8 mouse cellular contexts compared by ENCODE assay signal in the genomic region with DNA sequence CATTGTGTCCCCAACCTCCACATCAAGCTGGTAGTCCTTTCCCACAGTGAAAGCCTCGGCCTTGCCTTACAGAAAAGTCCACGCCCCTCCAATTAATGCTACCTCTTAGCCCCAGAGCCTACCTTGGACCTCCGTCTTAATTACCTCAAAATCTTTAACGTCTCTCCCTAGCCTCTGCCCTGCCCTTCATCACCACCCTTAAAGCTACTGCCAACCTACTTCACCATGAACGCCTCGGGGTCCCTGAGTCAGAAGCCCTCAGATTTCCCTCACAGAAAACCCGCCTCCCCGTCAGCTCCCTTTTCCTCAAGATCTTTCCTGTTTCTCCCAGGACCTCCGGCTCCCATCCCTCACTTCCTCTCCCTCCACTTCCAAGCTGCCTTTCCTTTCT. TPM values are rescaled to one million over a fixed set of nuclear protein-coding genes. Genes with fewer than 3 reads are reported as not detected.
DNase-seq lines count a peak whose midpoint lies in the region; ATAC-seq and TF ChIP-seq lines count a peak whose summit lies in the region.

No protein-coding gene starts in this region.

- under 1% methylated on average over 9 of the region's 9 CpGs for WGBS in heart, embryonic 10.5 days
- 1% methylated on average over 9 of the region's 9 CpGs for WGBS in forebrain, embryonic 10.5 days
- WGBS in liver, embryonic 14.5 days (ENCODE audit: insufficient replicate concordance) = under 1% methylated on average over 9 of the region's 9 CpGs

- peak overlapping the region; percentile 63 for H3ac ChIP-seq in C2C12 (ENCODE audit: control insufficient read depth, insufficient read length, low read depth)

- peak overlapping the region; percentile 80 for H3K4me3 ChIP-seq in heart, embryonic 10.5 days
- peak overlapping the region; percentile 56 for H3K4me3 ChIP-seq in C2C12 (ENCODE audit: insufficient read depth, poor library complexity, severe bottlenecking)
- peak overlapping the region; percentile 69 for H3K4me3 ChIP-seq in forebrain, embryonic 10.5 days
- peak overlapping the region; percentile 77 to 99 for H3K4me3 ChIP-seq in liver, embryonic 14.5 days (ENCODE audit: insufficient read depth in 1 of 2, low read depth in 2 of 2, low read length in 2 of 2)

- intact Hi-C loops in heart, postnatal 14 days (cut with DNase I) = no loop called here
- intact Hi-C loops in gastrocnemius, postnatal 36 days (cut with DNase I) = no loop called here

- H3K79me3 ChIP-seq in C2C12 (ENCODE audit: low read depth) = peaks cover 37% of the 10 kb centered on the region

- no peak for DNase-seq in heart, embryonic 10.5 days (ENCODE audit: low spot score)
- DNase-seq in heart, postnatal 14 days = no peak
- no peak for DNase-seq in forebrain, embryonic 10.5 days (ENCODE audit: extremely low spot score, low spot score)
- DNase-seq in liver, embryonic 14.5 days (ENCODE audit: low read depth in 3 of 3, low spot score in 3 of 3) = no peak
- no peak for DNase-seq in adrenal gland, postnatal 14 days
- no peak for DNase-seq in gastrocnemius, postnatal 36 days

- no peaks in the 10 kb centered on the region for H3K27me3 ChIP-seq in heart, embryonic 10.5 days (ENCODE audit: insufficient read depth, poor library complexity, severe bottlenecking)
- no peaks in the 10 kb centered on the region for H3K27me3 ChIP-seq in C2C12 (ENCODE audit: control insufficient read depth, insufficient read depth, insufficient read length)
- no peaks in the 10 kb centered on the region for H3K27me3 ChIP-seq in forebrain, embryonic 10.5 days (ENCODE audit: poor library complexity, severe bottlenecking)
- no peaks in the 10 kb centered on the region for H3K27me3 ChIP-seq in liver, embryonic 14.5 days (ENCODE audit: control insufficient read depth, insufficient read depth, low read length)

- TF ChIP-seq CTCF in C2C12 (IDR thresholded peaks at IDR 0.05; ENCODE audit: control insufficient read depth, insufficient read depth, insufficient read length) = no peak
- TF ChIP-seq CTCF in liver, embryonic 14.5 days (IDR thresholded peaks at IDR 0.05; ENCODE audit: low read depth) = no peak

- peak overlapping the region; percentile 93 for H3K27ac ChIP-seq in heart, embryonic 10.5 days
- peak overlapping the region; percentile 93 for H3K27ac ChIP-seq in forebrain, embryonic 10.5 days
- no peak overlapping the region for H3K27ac ChIP-seq in liver, embryonic 14.5 days

- H3K4me1 ChIP-seq in heart, embryonic 10.5 days = peaks cover 14% of the 10 kb centered on the region
- peaks cover 25% of the 10 kb centered on the region for H3K4me1 ChIP-seq in forebrain, embryonic 10.5 days
- H3K4me1 ChIP-seq in liver, embryonic 14.5 days (replicated peaks; ENCODE audit: control insufficient read depth in 2 of 2, insufficient read depth in 2 of 2, low read length in 1 of 2) = peaks cover 20 to 24% of the 10 kb centered on the region in 2 experiments

- ATAC-seq in liver, embryonic 14.5 days (ENCODE audit: insufficient read depth) = no peak
- no peak for ATAC-seq in granulocyte monocyte progenitor cell, adult 5-6 weeks (replicated peaks; ENCODE audit: poor library complexity, severe bottlenecking)

- H3K9me3 ChIP-seq in heart, embryonic 10.5 days = no peaks in the 10 kb centered on the region
- H3K9me3 ChIP-seq in forebrain, embryonic 10.5 days = no peaks in the 10 kb centered on the region
- no peaks in the 10 kb centered on the region for H3K9me3 ChIP-seq in liver, embryonic 14.5 days (ENCODE audit: control insufficient read depth, low read length)

- H3K36me3 ChIP-seq in heart, embryonic 10.5 days = peaks cover 18% of the 10 kb centered on the region
- H3K36me3 ChIP-seq in C2C12 (ENCODE audit: control insufficient read depth, insufficient read depth) = peaks cover 12% of the 10 kb centered on the region
- H3K36me3 ChIP-seq in forebrain, embryonic 10.5 days (replicated peaks) = peaks cover 47% of the 10 kb centered on the region
- H3K36me3 ChIP-seq in liver, embryonic 14.5 days (replicated peaks; ENCODE audit: control insufficient read depth, insufficient read depth, low read depth) = no peaks in the 10 kb centered on the region; the same call in none of the 2 replicates

- TF ChIP-seq EP300 in liver, embryonic 14.5 days (IDR thresholded peaks at IDR 0.05; ENCODE audit: low read depth) = no peak

- peak overlapping the region; percentile 79 for H3K9ac ChIP-seq in liver, embryonic 14.5 days (replicated peaks)

- H3K79me2 ChIP-seq in C2C12 (ENCODE audit: control insufficient read depth, insufficient read depth) = peaks cover 63% of the 10 kb centered on the region

- peak overlapping the region; percentile 93 for H3K4me2 ChIP-seq in liver, embryonic 14.5 days (ENCODE audit: low read depth)

TF ChIP-seq in C2C12, 6 proteins besides CTCF, POLR2A, EP300 and RAD21:
- TF ChIP-seq FOSL1 (IDR thresholded peaks at IDR 0.05; ENCODE audit: insufficient read depth, low read length, poor library complexity, severe bottlenecking) = no peak
- no peak for TF ChIP-seq CEBPB (IDR thresholded peaks at IDR 0.05; ENCODE audit: low read depth)
- TF ChIP-seq MAX (IDR thresholded peaks at IDR 0.05) = no peak
TF ChIP-seq in C2C12: peak in this region for 0.

RNA-seq across cellular contexts. Expression of a gene that starts 0.6 kb away (rescaled TPM):
- 23.7 and 28.2 TPM in 2 replicates for polyA plus RNA-seq in heart, embryonic 10.5 days (2016; fragmentation: Nextera tagmentation; extraction: Ambion mirVana)
- total RNA-seq in heart, postnatal 14 days (2021) = 10 to 100 TPM; 19.8 to 21.5 TPM
- polyA plus RNA-seq in C2C12 (2012; fragmentation: generic; extraction: Trizol) = 55.8 TPM
- 31.1 and 34.2 TPM in 2 replicates for polyA plus RNA-seq in forebrain, embryonic 10.5 days (2016; fragmentation: Nextera tagmentation; extraction: Ambion mirVana)
- polyA plus RNA-seq in liver, embryonic 14.5 days (2012; rRNA removed) = 10.9 and 16.9 TPM in 2 replicates
- polyA plus RNA-seq in liver, embryonic 14.5 days (2014; fragmentation: Nextera tagmentation; extraction: Ambion mirVana) = 10.0 and 10.5 TPM in 2 replicates
- total RNA-seq in adrenal gland, postnatal 14 days (2021) = 30.4 and 32.0 TPM in 2 replicates
- total RNA-seq in granulocyte monocyte progenitor cell, adult 5-6 weeks (2014; fragmentation: Nextera tagmentation) = 11.2 and 13.2 TPM in 2 replicates
- total RNA-seq in granulocyte monocyte progenitor cell, adult 5-6 weeks (2017) = 12.0 and 13.1 TPM in 2 replicates
- total RNA-seq in gastrocnemius, postnatal 36 days (2021) = 10 to 100 TPM; 22.0 to 22.5 TPM

RNA-seq across cellular contexts. Expression of a gene that starts 0.7 kb away (rescaled TPM):
- 26.4 and 33.5 TPM in 2 replicates for polyA plus RNA-seq in heart, embryonic 10.5 days (2016; fragmentation: Nextera tagmentation; extraction: Ambion mirVana)
- total RNA-seq in heart, postnatal 14 days (2021) = 10 to 100 TPM in 1 of 2 experiments, 1 to 10 TPM in 1; 8.9 to 10.2 TPM
- 13.2 TPM for polyA plus RNA-seq in C2C12 (2012; fragmentation: generic; extraction: Trizol)
- polyA plus RNA-seq in forebrain, embryonic 10.5 days (2016; fragmentation: Nextera tagmentation; extraction: Ambion mirVana) = 48.6 and 50.7 TPM in 2 replicates
- polyA plus RNA-seq in liver, embryonic 14.5 days (2012; rRNA removed) = 14.7 and 16.0 TPM in 2 replicates
- polyA plus RNA-seq in liver, embryonic 14.5 days (2014; fragmentation: Nextera tagmentation; extraction: Ambion mirVana) = 5.4 and 6.3 TPM in 2 replicates
- total RNA-seq in adrenal gland, postnatal 14 days (2021) = 12.1 and 17.2 TPM in 2 replicates
- total RNA-seq in granulocyte monocyte progenitor cell, adult 5-6 weeks (2014; fragmentation: Nextera tagmentation) = 56.6 and 64.4 TPM in 2 replicates
- total RNA-seq in granulocyte monocyte progenitor cell, adult 5-6 weeks (2017) = 17.0 and 23.2 TPM in 2 replicates
- total RNA-seq in gastrocnemius, postnatal 36 days (2021) = 1 to 10 TPM; 3.2 to 4.5 TPM

RNA-seq across cellular contexts. Expression of a gene that starts 0.9 kb away (rescaled TPM):
- polyA plus RNA-seq in heart, embryonic 10.5 days (2016; fragmentation: Nextera tagmentation; extraction: Ambion mirVana) = 1.5 and 1.7 TPM in 2 replicates
- under 1 TPM; 0.61 to 0.84 TPM for total RNA-seq in heart, postnatal 14 days (2021)
- polyA plus RNA-seq in C2C12 (2012; fragmentation: generic; extraction: Trizol) = 0.16 TPM
- 1.9 TPM in 2 replicates for polyA plus RNA-seq in forebrain, embryonic 10.5 days (2016; fragmentation: Nextera tagmentation; extraction: Ambion mirVana)
- polyA plus RNA-seq in liver, embryonic 14.5 days (2012; rRNA removed) = 1.1 and 1.5 TPM in 2 replicates
- polyA plus RNA-seq in liver, embryonic 14.5 days (2014; fragmentation: Nextera tagmentation; extraction: Ambion mirVana) = 0.20 and 0.36 TPM in 2 replicates
- 1.2 and 1.5 TPM in 2 replicates for total RNA-seq in adrenal gland, postnatal 14 days (2021)
- total RNA-seq in granulocyte monocyte progenitor cell, adult 5-6 weeks (2014; fragmentation: Nextera tagmentation) = 1.8 and 3.4 TPM in 2 replicates
- total RNA-seq in granulocyte monocyte progenitor cell, adult 5-6 weeks (2017) = 1.5 and 2.3 TPM in 2 replicates
- total RNA-seq in gastrocnemius, postnatal 36 days (2021) = under 1 TPM; 0.54 to 0.66 TPM

RNA-seq across cellular contexts. Expression of a gene that starts 18.3 kb away (rescaled TPM):
- polyA plus RNA-seq in heart, embryonic 10.5 days (2016; fragmentation: Nextera tagmentation; extraction: Ambion mirVana) = not detected in 2 replicates
- total RNA-seq in heart, postnatal 14 days (2021) = under 1 TPM; 0.63 to 0.69 TPM
- polyA plus RNA-seq in C2C12 (2012; fragmentation: generic; extraction: Trizol) = not detected
- not detected in 2 replicates for polyA plus RNA-seq in forebrain, embryonic 10.5 days (2016; fragmentation: Nextera tagmentation; extraction: Ambion mirVana)
- 0.12 TPM in 1 of 2 replicates, not detected in the other for polyA plus RNA-seq in liver, embryonic 14.5 days (2012; rRNA removed)
- not detected in 2 replicates for polyA plus RNA-seq in liver, embryonic 14.5 days (2014; fragmentation: Nextera tagmentation; extraction: Ambion mirVana)
- total RNA-seq in adrenal gland, postnatal 14 days (2021) = not detected in 2 replicates
- total RNA-seq in granulocyte monocyte progenitor cell, adult 5-6 weeks (2014; fragmentation: Nextera tagmentation) = not detected in 2 replicates
- total RNA-seq in granulocyte monocyte progenitor cell, adult 5-6 weeks (2017) = not detected in 2 replicates
- total RNA-seq in gastrocnemius, postnatal 36 days (2021) = under 1 TPM; 0.42 to 0.54 TPM

RNA-seq across cellular contexts. Expression of a gene that starts 36.9 kb away (rescaled TPM):
- 8.1 and 18.4 TPM in 2 replicates for polyA plus RNA-seq in heart, embryonic 10.5 days (2016; fragmentation: Nextera tagmentation; extraction: Ambion mirVana)
- total RNA-seq in heart, postnatal 14 days (2021) = 100 to 1,000 TPM; 131 to 158 TPM
- polyA plus RNA-seq in C2C12 (2012; fragmentation: generic; extraction: Trizol) = 0.05 TPM
- polyA plus RNA-seq in forebrain, embryonic 10.5 days (2016; fragmentation: Nextera tagmentation; extraction: Ambion mirVana) = 0.57 and 1.3 TPM in 2 replicates
- polyA plus RNA-seq in liver, embryonic 14.5 days (2012; rRNA removed) = 0.04 TPM in 1 of 2 replicates, not detected in the other
- not detected in 2 replicates for polyA plus RNA-seq in liver, embryonic 14.5 days (2014; fragmentation: Nextera tagmentation; extraction: Ambion mirVana)
- not detected in 2 replicates for total RNA-seq in adrenal gland, postnatal 14 days (2021)
- total RNA-seq in granulocyte monocyte progenitor cell, adult 5-6 weeks (2014; fragmentation: Nextera tagmentation) = not detected in 2 replicates
- 0.67 TPM in 1 of 2 replicates, not detected in the other for total RNA-seq in granulocyte monocyte progenitor cell, adult 5-6 weeks (2017)
- total RNA-seq in gastrocnemius, postnatal 36 days (2021) = 100 to 1,000 TPM; 439 to 486 TPM
